Mouse (Mus musculus) gastrocnemius, adult 8-10 months (tissue): ENCODE results near the gene Kcnj5. TPM values are rescaled to one million over a fixed set of nuclear protein-coding genes. Genes with fewer than 3 reads are reported as not detected.

Source experiments
- DNase-seq, 2 experiments: peaks; one replicate each; pipeline ENCODE4 v3.0.0; 2022; ENCODE audit warnings: low spot score in 2 of 2
- total RNA-seq, 4 experiments: library from RNA; stranded (reverse); gene quantifications; 2 replicates each; pipeline ENCODE4 v1.2.4; 2022

The Kcnj5 gene
- total RNA-seq = not detected

GRCm38 (mm10) chr9:32344051-32344450 is at the start of gene Kcnj5:
Gene Kcnj5, minus strand, starts transcription at chr9:32344350.
- no peak for DNase-seq

GRCm38 (mm10) chr9:32392716-32393115 is 48.6 kb upstream of the Kcnj5 start:
- DNase-seq = no peak

- no peak for DNase-seq
Measured at GRCm38 (mm10) chr9:32391701-32392100, 47.6 kb upstream of the Kcnj5 start.

- no peak for DNase-seq
Measured at GRCm38 (mm10) chr9:32391092-32391491, 46.9 kb upstream of the Kcnj5 start.

GRCm38 (mm10) chr9:32388120-32388519 is 44.0 kb upstream of the Kcnj5 start:
- no peak for DNase-seq

GRCm38 (mm10) chr9:32384906-32385305 is 40.8 kb upstream of the Kcnj5 start:
- DNase-seq = no peak

GRCm38 (mm10) chr9:32376863-32377590 is 32.9 kb upstream of the Kcnj5 start:
- no peak for DNase-seq

GRCm38 (mm10) chr9:32376031-32376430 is 31.9 kb upstream of the Kcnj5 start:
- no peak for DNase-seq

- DNase-seq = no peak
Measured at GRCm38 (mm10) chr9:32373656-32374055, 29.5 kb upstream of the Kcnj5 start.

GRCm38 (mm10) chr9:32372202-32372601 is 28.1 kb upstream of the Kcnj5 start, which contains the start of gene Kcnj1:
Gene Kcnj1, plus strand, starts transcription at chr9:32372493.
- DNase-seq = no peak

- no peak for DNase-seq
Measured at GRCm38 (mm10) chr9:32369388-32369787, 25.2 kb upstream of the Kcnj5 start.

GRCm38 (mm10) chr9:32368812-32369211 is 24.7 kb upstream of the Kcnj5 start:
- DNase-seq = no peak

GRCm38 (mm10) chr9:32360770-32361169 is 16.6 kb upstream of the Kcnj5 start:
- no peak for DNase-seq

- peak; percentile 27 to 33 for DNase-seq
Measured at GRCm38 (mm10) chr9:32350332-32350731, 6.2 kb upstream of the Kcnj5 start.

- no peak for DNase-seq
Measured at GRCm38 (mm10) chr9:32349344-32349743, 5.2 kb upstream of the Kcnj5 start.

GRCm38 (mm10) chr9:32348096-32348495 is 3.9 kb upstream of the Kcnj5 start:
- DNase-seq = no peak

GRCm38 (mm10) chr9:32344489-32344888 is 339 bp upstream of the Kcnj5 start:
- no peak for DNase-seq

- DNase-seq = no peak
Measured at GRCm38 (mm10) chr9:32342929-32343328, 1.2 kb downstream of the Kcnj5 start.

GRCm38 (mm10) chr9:32340831-32341230 is 3.3 kb downstream of the Kcnj5 start:
- no peak for DNase-seq

- no peak for DNase-seq
Measured at GRCm38 (mm10) chr9:32335389-32336150, 8.6 kb downstream of the Kcnj5 start.

GRCm38 (mm10) chr9:32331162-32331561 is 13.0 kb downstream of the Kcnj5 start:
- no peak for DNase-seq

- no peak for DNase-seq
Measured at GRCm38 (mm10) chr9:32328777-32329176, 15.4 kb downstream of the Kcnj5 start.

GRCm38 (mm10) chr9:32323610-32324009 is 20.5 kb downstream of the Kcnj5 start:
- DNase-seq = no peak
